Mouse (Mus musculus): ENCODE measurements around the gene Agtpbp1. TPM values are rescaled to one million over a fixed set of nuclear protein-coding genes. Genes with fewer than 3 reads are reported as not detected.

The Agtpbp1 gene
- total RNA-seq, 1 experiment from 2014 or later: 29.6 TPM

DNA sequence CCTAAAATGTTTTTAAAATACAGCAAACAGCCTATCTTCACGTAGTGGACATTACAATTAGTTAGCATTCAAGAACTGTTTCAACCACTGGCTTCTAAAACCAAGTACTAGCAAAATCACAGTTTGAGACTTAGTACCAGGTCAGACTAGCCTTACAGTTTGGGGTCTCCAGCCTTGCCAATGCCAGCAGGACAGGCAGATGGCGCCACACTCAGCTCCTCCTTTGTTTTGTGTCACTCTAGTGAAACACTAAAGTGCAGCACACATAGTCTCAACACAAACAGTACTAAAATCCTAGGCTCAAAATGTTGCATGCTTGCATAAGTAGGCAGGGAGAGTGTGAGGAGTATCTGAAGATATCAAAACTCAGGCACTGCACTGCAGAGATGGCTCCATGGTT lies 53.8 kb downstream of the Agtpbp1 start:
- no peak for DNase-seq

- DNase-seq: no peak
These were observed 54.5 kb downstream of the Agtpbp1 start for GRCm38 (mm10) chr13:59530491-59530890.

DNA sequence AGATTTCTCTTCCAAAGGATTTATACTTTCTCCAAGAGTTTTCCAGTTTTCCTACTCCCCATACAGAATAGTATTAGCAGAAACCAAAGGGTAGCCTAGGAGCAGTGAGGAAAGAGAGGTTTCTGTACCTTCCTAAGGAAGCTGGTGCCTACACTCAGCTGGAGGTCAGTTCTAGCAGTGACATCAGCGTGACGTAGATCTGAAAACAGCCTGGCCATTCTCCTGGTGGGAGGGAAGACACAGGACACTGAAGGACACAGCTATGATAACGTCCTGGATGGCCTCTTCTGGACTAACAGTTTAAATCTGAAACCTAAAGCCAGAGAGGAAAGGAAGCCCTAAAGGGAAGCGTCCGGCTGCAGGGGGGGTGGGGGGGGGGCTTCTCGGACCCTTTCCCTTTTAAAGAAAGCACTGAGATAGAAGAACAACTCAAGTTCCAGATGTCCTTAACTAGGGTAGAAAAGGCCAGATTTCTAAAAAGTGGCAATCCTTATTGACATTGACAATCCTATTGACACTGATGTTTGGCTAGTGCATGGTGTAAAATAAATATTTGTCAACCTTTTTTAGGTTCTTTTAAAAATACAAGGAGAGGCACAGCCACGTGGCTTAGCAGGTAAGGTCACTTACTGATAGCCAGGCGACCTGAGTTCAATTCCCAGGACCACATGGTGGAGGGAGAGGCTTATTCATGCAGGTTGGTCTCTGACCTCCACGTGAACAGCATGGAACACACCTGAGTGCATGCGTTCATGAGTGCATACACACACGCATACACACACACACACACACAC lies 63.6 kb downstream of the Agtpbp1 start:
- peak; percentile 39 for DNase-seq

GRCm38 (mm10) chr13:59520834-59521233 lies 64.2 kb downstream of the Agtpbp1 start:
- no peak for DNase-seq

DNA sequence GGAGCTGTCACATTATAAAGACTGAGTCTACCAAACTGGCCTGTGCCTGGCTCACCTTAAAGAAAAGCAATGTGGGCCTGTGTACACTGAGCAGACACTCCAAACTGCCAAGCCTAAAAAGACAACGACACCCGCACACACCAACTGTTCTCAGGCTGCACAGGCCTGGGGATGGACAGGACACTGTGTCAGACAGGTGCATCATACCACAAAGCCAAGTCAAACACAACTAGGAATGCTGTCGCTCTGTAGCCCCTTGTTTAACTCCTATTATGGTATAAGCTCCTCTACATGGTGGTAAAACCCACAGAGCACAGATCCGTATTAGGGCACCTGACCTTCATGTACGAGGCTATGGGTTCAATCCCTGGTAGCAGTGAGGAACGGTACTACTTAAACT lies 65.5 kb downstream of the Agtpbp1 start:
- no peak for DNase-seq

- DNase-seq: no peak
These were observed 67.0 kb downstream of the Agtpbp1 start for GRCm38 (mm10) chr13:59518016-59518415.

GRCm38 (mm10) chr13:59515074-59515473 lies 70.0 kb downstream of the Agtpbp1 start:
- peak; percentile 78 for DNase-seq

DNA sequence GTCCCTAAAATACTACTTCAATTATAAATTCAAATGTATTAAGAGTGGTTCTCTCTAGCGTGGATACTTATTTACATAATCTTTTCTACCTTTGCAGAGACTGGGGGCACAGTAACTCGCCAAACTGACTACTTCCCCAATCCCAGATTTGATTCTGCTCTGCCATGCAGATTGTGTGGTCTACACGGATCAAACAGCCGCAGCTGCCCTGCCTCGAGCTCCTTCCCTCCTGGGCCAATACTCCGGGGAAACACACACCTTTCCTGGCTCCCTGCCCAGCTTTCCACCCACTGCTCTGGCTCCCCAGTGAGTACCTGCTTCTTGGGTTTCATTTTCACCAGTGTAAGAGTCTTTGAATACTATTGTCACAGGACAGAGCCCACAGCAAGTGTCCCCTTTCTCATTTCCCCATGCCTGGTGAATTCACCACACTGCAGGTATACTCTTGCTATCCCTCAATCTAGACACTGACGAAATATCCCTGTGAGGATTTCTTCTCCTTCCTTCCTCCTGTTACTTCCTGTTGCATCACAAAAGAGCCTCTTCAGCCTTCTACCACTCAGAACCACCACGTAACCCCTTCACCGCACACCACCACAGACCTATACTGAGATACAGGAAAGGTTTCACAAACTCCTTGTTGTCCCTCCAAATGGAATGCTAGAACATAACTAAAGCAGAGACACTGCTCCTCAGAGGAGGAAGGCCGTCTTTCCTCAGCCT lies 75.2 kb downstream of the Agtpbp1 start:
- DNase-seq: no peak

GRCm38 (mm10) chr13:59508584-59508983 lies 76.4 kb downstream of the Agtpbp1 start:
- no peak for DNase-seq

DNA sequence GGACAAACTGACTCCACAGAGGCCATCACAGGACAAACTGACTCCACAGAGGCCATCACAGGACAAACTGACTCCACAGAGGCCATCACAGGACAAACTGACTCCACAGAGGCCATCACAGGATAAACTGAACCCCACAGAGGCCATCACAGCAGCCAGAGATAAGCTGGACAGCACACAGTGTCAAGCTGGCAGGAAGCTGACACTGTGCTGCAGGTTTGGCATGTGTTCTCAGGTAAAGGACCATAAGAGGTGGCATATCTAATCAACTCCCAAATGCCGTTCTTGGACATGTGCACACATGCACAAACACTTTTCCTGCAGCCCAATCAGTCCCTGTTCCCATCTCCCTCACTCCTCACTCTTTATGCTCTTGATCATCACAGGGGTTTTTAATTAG lies 78.6 kb downstream of the Agtpbp1 start:
- no peak for DNase-seq

- no peak for DNase-seq
These were observed 79.2 kb downstream of the Agtpbp1 start for GRCm38 (mm10) chr13:59505867-59506266.

DNA sequence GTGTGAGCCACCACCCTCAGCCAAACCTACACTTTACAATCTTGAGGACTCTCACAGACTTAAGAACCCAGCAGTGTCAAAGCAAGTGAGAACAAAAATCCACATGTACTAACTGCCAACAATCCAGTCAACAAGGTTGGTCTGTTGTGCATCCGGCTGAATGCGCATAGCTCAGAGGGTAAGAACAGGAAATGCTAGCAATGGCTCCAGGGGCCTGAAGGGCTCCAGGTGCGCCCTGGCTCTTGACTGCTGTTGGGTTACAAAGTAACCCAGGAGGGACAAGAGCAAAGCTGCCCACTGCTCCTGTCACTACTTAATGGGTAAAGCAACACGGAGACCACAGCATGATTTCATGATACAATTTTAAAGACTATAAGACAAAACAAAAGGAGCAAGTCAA lies 81.4 kb downstream of the Agtpbp1 start:
- DNase-seq: no peak

GRCm38 (mm10) chr13:59499831-59500230 lies 85.2 kb downstream of the Agtpbp1 start:
- no peak for DNase-seq

DNA sequence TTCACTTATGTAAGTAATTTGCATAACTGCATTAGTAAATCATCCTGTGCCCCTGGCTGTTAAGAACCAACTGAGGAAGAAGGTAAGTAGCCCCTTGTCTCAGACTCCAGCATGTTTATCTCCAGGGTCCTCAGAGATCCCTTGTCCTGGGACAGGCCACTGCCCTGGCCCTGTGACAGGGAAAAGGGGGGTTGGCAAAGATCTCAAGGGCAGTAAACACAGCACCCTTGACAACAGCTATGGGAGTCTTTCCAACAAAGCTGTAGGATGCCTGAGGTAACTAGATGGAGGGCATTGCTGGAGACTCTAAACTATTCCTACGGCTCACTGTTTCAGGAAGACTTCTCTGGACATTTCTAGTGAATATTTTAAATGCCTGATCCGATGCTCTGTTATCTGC lies 85.7 kb downstream of the Agtpbp1 start:
- DNase-seq: peak; percentile 68

DNA sequence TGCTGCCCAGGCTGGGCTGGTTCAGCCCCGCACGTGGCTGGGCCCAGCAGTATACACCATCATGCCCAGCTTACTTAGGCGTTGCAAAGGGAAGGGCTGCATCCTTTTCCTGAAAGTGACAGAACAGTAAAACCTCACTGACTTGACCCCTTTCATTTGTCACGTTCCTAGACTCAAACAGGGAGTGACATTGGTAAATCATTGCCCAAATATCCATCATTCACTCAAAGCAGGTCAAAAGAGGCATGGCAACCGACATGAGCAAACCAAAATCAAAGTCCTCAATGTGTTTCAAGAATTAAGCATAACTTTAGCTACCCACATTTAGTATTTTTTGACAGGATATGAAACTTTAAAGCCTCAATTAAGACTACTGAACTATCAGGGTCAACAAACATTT lies 86.8 kb downstream of the Agtpbp1 start:
- DNase-seq: no peak

GRCm38 (mm10) chr13:59495839-59496238 lies 89.2 kb downstream of the Agtpbp1 start:
- DNase-seq: no peak

DNA sequence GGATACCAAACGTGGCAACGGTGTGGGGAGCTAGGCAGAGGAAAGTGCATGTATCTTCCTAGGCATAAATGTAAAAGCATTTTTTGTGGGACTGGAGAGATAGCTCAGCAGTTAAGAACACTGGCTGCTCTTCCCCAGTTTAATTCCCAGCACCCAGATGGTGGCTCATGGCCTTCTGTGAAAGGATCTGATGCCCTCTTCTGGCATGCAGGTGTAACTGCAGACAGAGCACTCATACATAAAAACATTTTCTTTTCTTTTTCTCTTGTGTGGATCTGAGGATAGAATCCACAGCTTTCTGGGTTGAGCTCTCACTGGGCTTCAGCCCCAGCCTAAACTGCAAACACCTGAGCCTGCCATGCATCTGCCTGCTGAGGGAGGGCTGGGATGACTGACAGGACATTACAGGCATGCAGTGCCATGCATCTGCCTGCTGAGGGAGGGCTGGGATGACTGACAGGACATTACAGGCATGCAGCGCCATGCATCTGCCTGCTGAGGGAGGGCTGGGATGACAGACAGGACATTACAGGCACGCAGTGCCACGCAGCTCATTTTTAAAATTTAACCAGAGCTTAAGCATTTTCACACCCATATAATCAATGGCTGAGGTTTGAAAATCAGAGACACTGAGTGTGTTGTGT lies 90.3 kb downstream of the Agtpbp1 start:
- DNase-seq: no peak

- no peak for DNase-seq
These were observed 94.3 kb downstream of the Agtpbp1 start for GRCm38 (mm10) chr13:59490726-59491125.

DNA sequence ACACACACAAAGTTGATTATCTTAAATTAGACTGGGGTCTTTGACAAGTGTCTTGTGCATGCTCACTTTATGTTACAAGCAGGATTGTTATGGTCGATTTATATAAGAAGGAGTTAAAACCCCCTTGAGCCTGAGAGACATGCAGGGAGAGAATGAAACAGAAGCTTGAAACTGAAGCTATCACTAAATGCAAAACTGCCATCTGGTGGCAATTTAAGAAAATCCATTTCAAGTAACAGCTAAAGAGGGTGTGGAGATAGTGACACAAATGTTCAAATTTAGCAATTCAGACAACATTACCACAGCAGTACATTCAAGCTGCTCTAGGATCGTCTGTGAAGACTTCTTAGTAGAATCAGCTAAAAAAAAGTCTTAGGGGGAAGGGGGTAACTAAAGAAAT lies 95.9 kb downstream of the Agtpbp1 start:
- no peak for DNase-seq

GRCm38 (mm10) chr13:59487287-59487686 lies 97.7 kb downstream of the Agtpbp1 start:
- DNase-seq: no peak

DNA sequence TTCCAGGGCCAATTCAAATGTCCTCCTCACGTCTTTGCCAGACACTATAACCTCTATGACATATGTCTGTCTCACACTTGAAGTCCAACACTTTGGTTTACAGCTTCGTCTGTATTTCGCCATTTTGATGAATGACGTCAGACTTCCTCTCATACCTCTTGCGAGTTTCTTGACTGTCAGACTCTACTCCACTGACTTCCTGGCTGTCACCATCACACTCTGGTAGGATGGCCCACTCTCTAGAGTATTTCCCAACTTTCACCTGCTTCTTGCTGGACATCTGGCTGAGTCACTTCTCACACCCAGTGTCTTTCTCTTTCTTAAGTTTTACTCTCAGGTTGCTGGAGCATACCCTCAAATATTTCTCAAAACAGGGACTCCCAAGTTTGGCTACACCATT lies 98.8 kb downstream of the Agtpbp1 start:
- no peak for DNase-seq

DNA sequence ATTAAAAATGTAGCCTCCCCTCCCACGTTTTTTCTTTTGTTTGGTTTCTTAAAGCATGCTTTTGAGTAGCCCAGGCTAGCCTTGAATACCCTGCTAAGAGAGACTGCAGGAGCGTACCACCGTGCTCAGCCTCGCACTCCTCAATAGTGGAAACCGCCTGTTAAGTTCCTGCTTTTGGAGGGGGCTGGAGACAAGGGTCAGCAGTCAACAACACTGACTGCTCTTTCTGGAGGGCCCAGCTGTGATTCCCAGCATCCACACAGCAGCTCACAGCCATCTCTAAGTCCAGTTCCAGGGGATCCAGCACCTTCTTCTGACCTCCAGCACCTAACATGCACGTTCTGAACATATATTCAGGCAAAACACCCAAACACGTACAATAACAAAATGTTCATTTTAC lies 99.6 kb downstream of the Agtpbp1 start:
- no peak for DNase-seq

DNA sequence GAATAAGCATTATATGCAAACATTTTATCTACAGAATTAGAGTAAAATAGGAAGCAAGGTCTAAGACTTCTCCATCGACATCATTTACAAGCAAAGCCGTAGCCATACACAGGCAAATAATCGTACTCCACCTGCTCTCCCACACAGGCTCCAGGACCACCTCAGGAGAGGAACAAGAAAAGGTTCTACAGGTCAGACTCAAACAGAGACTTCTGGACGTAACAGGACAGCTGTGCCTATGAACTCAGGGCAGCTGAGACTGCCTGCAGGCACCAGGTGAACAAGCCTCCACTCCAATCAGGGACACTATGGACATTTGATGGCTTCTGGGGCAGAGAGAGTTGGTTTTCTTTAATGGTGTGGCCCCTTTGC lies 103.6 kb downstream of the Agtpbp1 start:
- no peak for DNase-seq

Measured in adrenal gland, postnatal 14 days (tissue).